Mouse (Mus musculus): ENCODE measurements at regions not wholly inside any gene's neighbourhood (a gene's known extent, or its start where the extent isn't known, plus 50 kb on each side); places are given as distances from the start of the nearest gene placed in this dataset.

DNA sequence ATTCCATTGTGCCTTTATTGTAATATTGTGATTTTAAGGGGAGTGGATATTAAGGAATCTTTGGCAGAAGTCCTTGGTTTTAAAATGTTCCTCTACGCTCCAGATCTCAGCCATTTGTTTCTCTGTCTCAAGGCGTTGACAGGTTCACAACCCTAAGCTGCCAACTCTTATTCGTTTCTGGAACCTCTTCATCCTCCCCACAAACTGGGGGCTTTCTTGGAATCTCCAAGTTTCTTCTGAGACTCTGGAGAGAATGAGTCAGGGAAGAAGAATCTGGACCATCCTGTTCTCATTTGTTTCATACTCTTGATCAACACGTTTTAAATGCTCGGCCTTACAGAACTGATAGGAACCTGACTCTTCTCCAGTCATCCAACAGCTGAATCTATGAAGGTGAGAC is 351.4 kb upstream of the Nfe2l3 start:
- Histone ChIP-seq H3K9ac (ENCODE audit: insufficient read depth, low read depth) (no peak overlapping the region), H3K36me3 (replicated peaks in 1 of 2; ENCODE audit: control insufficient read depth in 1 of 2, insufficient read depth in 1 of 2, low read length in 1 of 2) (no peaks in the 10 kb centered on the region)
- dilution Hi-C loops (cut with MboI; ENCODE audit: extremely low pct_ligation_motif_present, extremely low pct_unique_long_range_greater_than_20kb, low sequenced_read_pairs), result no loop called here

DNA sequence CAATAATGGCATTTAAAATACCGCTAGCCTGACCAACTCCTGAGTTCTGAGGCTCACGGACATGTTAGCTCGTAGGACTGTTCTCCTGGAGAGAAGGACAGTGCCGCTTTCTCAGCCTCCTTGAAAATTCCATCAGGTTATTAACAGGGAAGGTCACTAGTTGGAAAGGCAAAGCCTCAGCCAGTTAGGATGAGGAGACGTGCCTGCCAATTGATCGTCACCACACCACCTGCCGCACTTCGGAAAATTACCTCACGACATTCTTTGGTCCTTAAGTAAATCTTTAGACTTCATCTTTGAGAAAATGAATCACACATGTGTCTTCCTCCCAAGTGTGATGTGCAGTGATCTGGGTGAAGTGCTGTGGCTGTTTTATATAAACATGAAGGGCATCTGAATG is 347.8 kb upstream of the Nfe2l3 start:
- dilution Hi-C loops (cut with MboI; ENCODE audit: extremely low pct_ligation_motif_present, extremely low pct_unique_long_range_greater_than_20kb, low sequenced_read_pairs), result no loop called here

More for the DNA sequence above, 351.4 kb upstream of the Nfe2l3 start:
- no peaks in the 10 kb centered on the region for H3K9me3 ChIP-seq (replicated peaks; ENCODE audit: low read length)
- H3K4me2 ChIP-seq (ENCODE audit: insufficient read depth, low read depth, poor library complexity, severe bottlenecking), result no peak overlapping the region
- no peak overlapping the region for H3K27ac ChIP-seq (ENCODE audit: insufficient read depth, low read depth)
- no peak for DNase-seq (ENCODE audit: extremely low read depth)
- H3K4me3 ChIP-seq (replicated peaks in 1 of 3; ENCODE audit: low read depth in 2 of 3, low read length in 2 of 3, poor library complexity in 1 of 3), result no peak overlapping the region
- TF ChIP-seq UBTF (IDR thresholded peaks at IDR 0.05; ENCODE audit: low read depth, low read length) (no peak), JUN (IDR thresholded peaks at IDR 0.05; ENCODE audit: insufficient read depth, low read depth, low read length) (no peak), CTCF (conservative IDR thresholded peaks at IDR 0.05 in 1 of 2, IDR thresholded peaks at IDR 0.05 in 1 of 2; ENCODE audit: low read depth in 2 of 2, low read length in 2 of 2) (no peak), CHD1 (IDR thresholded peaks at IDR 0.05; ENCODE audit: low read depth, low read length) (no peak), EP300 (IDR thresholded peaks at IDR 0.05; ENCODE audit: low read length) (no peak), MXI1 (IDR thresholded peaks at IDR 0.05; ENCODE audit: low read depth, low read length) (no peak), ZNF384 (IDR thresholded peaks at IDR 0.05; ENCODE audit: low read depth, low read length) (no peak), KAT2A (IDR thresholded peaks at IDR 0.05; ENCODE audit: insufficient replicate concordance, low read length) (no peak), CHD2 (IDR thresholded peaks at IDR 0.05; ENCODE audit: low read length) (no peak), MAFK (IDR thresholded peaks at IDR 0.05; ENCODE audit: insufficient replicate concordance, low read length) (no peak)
- no peaks in the 10 kb centered on the region for H3K79me2 ChIP-seq (replicated peaks; ENCODE audit: control insufficient read depth, extremely low read depth, insufficient read depth, poor library complexity, severe bottlenecking)
- H3K4me1 ChIP-seq (ENCODE audit: control insufficient read depth in 1 of 2, insufficient read depth in 2 of 2), result 0 out of 4 replicates have a peak, but pooled peaks cover 0 to 2% of the 10 kb centered on the region in 2 experiments
- in situ Hi-C loops (cut with MboI; ENCODE audit: low pct_ligation_motif_present, low pct_unique_long_range_greater_than_20kb, low sequenced_read_pairs), result no loop called here
- H3K27me3 ChIP-seq (replicated peaks), result no peaks in the 10 kb centered on the region

DNA sequence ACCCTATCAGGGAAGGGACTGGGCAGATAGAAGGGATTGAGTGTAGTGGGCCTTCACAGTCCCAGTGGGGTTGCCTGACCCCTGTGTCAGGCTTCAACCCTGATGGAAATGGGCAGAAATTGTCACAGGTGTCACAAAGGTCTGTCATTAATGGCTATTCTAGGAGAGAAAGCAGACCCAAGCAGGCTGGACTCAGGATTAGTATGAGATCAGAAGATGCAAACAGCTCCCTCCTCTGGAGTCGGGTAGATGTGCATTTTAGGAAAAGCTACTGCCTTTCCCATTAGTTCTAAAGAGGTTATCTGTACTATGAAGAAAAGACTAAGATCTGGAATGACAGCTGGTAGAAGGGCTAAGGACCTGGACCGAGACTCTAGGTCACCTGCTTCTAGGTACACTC is 346.9 kb upstream of the Nfe2l3 start:
- no peaks in the 10 kb centered on the region for H3K9me3 ChIP-seq (replicated peaks; ENCODE audit: low read length)
- H3K9ac ChIP-seq (ENCODE audit: insufficient read depth, low read depth), result no peak overlapping the region
- in situ Hi-C loops (cut with MboI; ENCODE audit: low pct_ligation_motif_present, low pct_unique_long_range_greater_than_20kb, low sequenced_read_pairs) (no loop called here), dilution Hi-C loops (cut with MboI; ENCODE audit: extremely low pct_ligation_motif_present, extremely low pct_unique_long_range_greater_than_20kb, low sequenced_read_pairs) (no loop called here)
- no peak for DNase-seq (ENCODE audit: extremely low read depth)
- no peak overlapping the region for H3K4me2 ChIP-seq (ENCODE audit: insufficient read depth, low read depth, poor library complexity, severe bottlenecking)
- H3K79me2 ChIP-seq (replicated peaks; ENCODE audit: control insufficient read depth, extremely low read depth, insufficient read depth, poor library complexity, severe bottlenecking), result no peaks in the 10 kb centered on the region
- no peak for TF ChIP-seq UBTF (IDR thresholded peaks at IDR 0.05; ENCODE audit: low read depth, low read length)
- no peak for TF ChIP-seq SMC3 (IDR thresholded peaks at IDR 0.05; ENCODE audit: low read depth, low read length)
- no peak for TF ChIP-seq EP300 (IDR thresholded peaks at IDR 0.05; ENCODE audit: low read length)
- peak in 1 of 2 experiments; percentile 31; a peak in 2 of 4 replicates for TF ChIP-seq CTCF (conservative IDR thresholded peaks at IDR 0.05 in 1 of 2, IDR thresholded peaks at IDR 0.05 in 1 of 2; ENCODE audit: low read depth in 2 of 2, low read length in 2 of 2)
- TF ChIP-seq JUND (conservative IDR thresholded peaks at IDR 0.05; ENCODE audit: low read depth, low read length), result no peak
- no peak for TF ChIP-seq RCOR1 (conservative IDR thresholded peaks at IDR 0.05; ENCODE audit: low read depth, low read length)
- TF ChIP-seq CHD1 (IDR thresholded peaks at IDR 0.05; ENCODE audit: low read depth, low read length), result no peak
- no peak for TF ChIP-seq E2F4 (IDR thresholded peaks at IDR 0.05; ENCODE audit: insufficient replicate concordance, low read depth, low read length)
- H3K36me3 ChIP-seq (replicated peaks in 1 of 2; ENCODE audit: control insufficient read depth in 1 of 2, insufficient read depth in 1 of 2, low read length in 1 of 2), result no peaks in the 10 kb centered on the region
- H3K27me3 ChIP-seq (replicated peaks), result no peaks in the 10 kb centered on the region
- no peak overlapping the region for H3K27ac ChIP-seq (ENCODE audit: insufficient read depth, low read depth)
- H3K4me1 ChIP-seq (ENCODE audit: control insufficient read depth in 1 of 2, insufficient read depth in 2 of 2), result no peaks in the 10 kb centered on the region
- no peak overlapping the region for H3K4me3 ChIP-seq (replicated peaks in 1 of 3; ENCODE audit: low read depth in 2 of 3, low read length in 2 of 3, poor library complexity in 1 of 3)

More for the DNA sequence above, 347.8 kb upstream of the Nfe2l3 start:
- TF ChIP-seq MAX (IDR thresholded peaks at IDR 0.05; ENCODE audit: low read length) (no peak), NELFE (IDR thresholded peaks at IDR 0.05; ENCODE audit: low read depth, low read length) (no peak), MYC (IDR thresholded peaks at IDR 0.05; ENCODE audit: low read depth, low read length) (no peak), GABPA (IDR thresholded peaks at IDR 0.05; ENCODE audit: insufficient replicate concordance, low read depth, low read length) (no peak), KAT2A (IDR thresholded peaks at IDR 0.05; ENCODE audit: insufficient replicate concordance, low read length) (no peak)
- H3K79me2 ChIP-seq (replicated peaks; ENCODE audit: control insufficient read depth, extremely low read depth, insufficient read depth, poor library complexity, severe bottlenecking), result no peaks in the 10 kb centered on the region
- H3K4me2 ChIP-seq (ENCODE audit: insufficient read depth, low read depth, poor library complexity, severe bottlenecking), result no peak overlapping the region
- H3K9me3 ChIP-seq (replicated peaks; ENCODE audit: low read length), result no peaks in the 10 kb centered on the region
- no peaks in the 10 kb centered on the region for H3K27me3 ChIP-seq (replicated peaks)
- no peaks in the 10 kb centered on the region for H3K4me1 ChIP-seq (ENCODE audit: control insufficient read depth in 1 of 2, insufficient read depth in 2 of 2)
- in situ Hi-C loops (cut with MboI; ENCODE audit: low pct_ligation_motif_present, low pct_unique_long_range_greater_than_20kb, low sequenced_read_pairs), result no loop called here
- no peaks in the 10 kb centered on the region for H3K36me3 ChIP-seq (replicated peaks in 1 of 2; ENCODE audit: control insufficient read depth in 1 of 2, insufficient read depth in 1 of 2, low read length in 1 of 2)
- H3K27ac ChIP-seq (ENCODE audit: insufficient read depth, low read depth), result no peak overlapping the region
- H3K4me3 ChIP-seq (replicated peaks in 1 of 3; ENCODE audit: low read depth in 2 of 3, low read length in 2 of 3, poor library complexity in 1 of 3), result no peak overlapping the region
- H3K9ac ChIP-seq (ENCODE audit: insufficient read depth, low read depth), result no peak overlapping the region
- no peak for DNase-seq (ENCODE audit: extremely low read depth)
